Mouse (Mus musculus): ENCODE measurements around the gene Stc2. TPM values are rescaled to one million over a fixed set of nuclear protein-coding genes. Genes with fewer than 3 reads are reported as not detected.

The Stc2 gene
- total and polyA plus RNA-seq, 2 experiments: 0.05 to 0.18 TPM

DNA sequence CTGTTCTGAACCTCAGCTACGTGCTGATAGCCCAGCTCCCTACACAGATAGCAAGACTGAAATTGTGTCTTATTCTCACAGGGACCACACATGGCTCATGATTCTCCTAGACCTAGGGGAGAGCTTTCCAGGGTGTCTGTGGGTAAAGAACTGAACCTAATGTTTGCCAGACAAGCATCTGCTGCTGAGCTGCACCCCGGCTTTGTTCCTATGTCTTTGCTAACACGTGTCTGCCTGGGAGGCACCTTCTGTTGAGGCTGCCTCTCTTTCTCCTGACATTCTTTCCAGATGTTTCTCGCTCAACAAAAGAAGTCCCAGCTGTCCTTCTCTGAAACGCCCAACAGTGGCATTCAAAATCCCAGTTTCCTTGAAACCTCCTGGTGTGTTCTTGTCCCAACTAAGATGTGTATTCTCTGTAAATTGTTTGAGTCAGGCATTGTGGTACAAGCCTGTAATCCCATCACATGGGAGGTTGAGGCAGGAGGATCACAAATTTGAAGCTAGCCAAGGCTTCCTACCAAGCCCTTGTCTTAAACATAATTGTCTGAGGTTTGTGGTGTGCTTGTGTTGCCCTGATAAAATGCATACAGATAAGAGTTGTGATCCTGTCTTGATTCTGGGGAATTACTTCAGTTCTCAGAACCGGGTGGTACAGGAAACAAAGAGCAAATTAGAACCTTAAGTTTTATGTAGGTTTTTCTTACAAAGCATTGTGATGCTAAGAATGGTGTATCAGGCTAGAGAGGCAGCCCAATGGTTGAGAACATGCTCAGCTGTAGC, 27.0 kb upstream of the Stc2 start:
- no peak for DNase-seq (ENCODE audit: extremely low read depth, low read depth, low spot score)
- TF ChIP-seq POLR2A (IDR thresholded peaks at IDR 0.05; ENCODE audit: extremely low read depth, insufficient read depth, low read length) (no peak), CTCF (IDR thresholded peaks at IDR 0.05; ENCODE audit: low read depth, low read length) (no peak)
- Histone ChIP-seq H3K27me3 (ENCODE audit: control insufficient read depth, insufficient read depth, low read length) (no peaks in the 10 kb centered on the region), H3K4me3 (ENCODE audit: insufficient read depth, low read depth, low read length) (no peak overlapping the region), H3K79me2 (ENCODE audit: control insufficient read depth, insufficient read depth, low read length) (no peaks in the 10 kb centered on the region), H3K4me1 (ENCODE audit: control insufficient read depth, insufficient read depth, low read length) (no peaks in the 10 kb centered on the region), H3K36me3 (ENCODE audit: control insufficient read depth, insufficient read depth, low read length) (no peaks in the 10 kb centered on the region), H3K27ac (replicated peaks; ENCODE audit: insufficient read depth, low read depth, low read length) (no peak overlapping the region), H3K9ac (ENCODE audit: low read depth, low read length) (no peak overlapping the region)
- WGBS: 74% methylated on average over 6 of the region's 6 CpGs

DNA sequence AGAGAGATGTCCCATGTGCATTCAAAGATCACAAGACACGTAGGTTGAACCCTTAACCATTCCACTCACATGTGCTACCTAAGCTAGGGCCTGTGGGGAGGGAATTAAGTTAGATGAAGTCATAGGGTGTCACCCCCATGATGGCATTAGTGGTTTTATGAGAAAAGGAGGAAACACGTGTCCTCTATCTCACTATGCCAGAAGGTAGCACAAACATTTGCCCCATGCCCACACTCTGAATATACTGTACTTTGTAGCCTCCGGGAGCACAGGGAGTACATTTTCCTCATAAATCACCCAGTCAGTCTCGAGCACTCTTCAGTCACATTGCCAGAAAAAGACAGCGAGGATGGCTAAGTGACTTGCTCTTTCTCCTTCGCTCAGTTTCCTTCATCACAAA, 24.2 kb upstream of the Stc2 start:
- 78% methylated on average over 6 of the region's 6 CpGs for WGBS
- Histone ChIP-seq H3K4me3 (ENCODE audit: insufficient read depth, low read depth, low read length) (no peak overlapping the region), H3K79me2 (ENCODE audit: control insufficient read depth, insufficient read depth, low read length) (no peaks in the 10 kb centered on the region), H3K36me3 (ENCODE audit: control insufficient read depth, insufficient read depth, low read length) (no peaks in the 10 kb centered on the region), H3K27ac (replicated peaks; ENCODE audit: insufficient read depth, low read depth, low read length) (no peak overlapping the region), H3K9ac (ENCODE audit: low read depth, low read length) (no peak overlapping the region), H3K27me3 (ENCODE audit: control insufficient read depth, insufficient read depth, low read length) (no peaks in the 10 kb centered on the region), H3K4me1 (ENCODE audit: control insufficient read depth, insufficient read depth, low read length) (no peaks in the 10 kb centered on the region)
- no peak for DNase-seq (ENCODE audit: extremely low read depth, low read depth, low spot score)
- no peak for TF ChIP-seq POLR2A (IDR thresholded peaks at IDR 0.05; ENCODE audit: extremely low read depth, insufficient read depth, low read length)
- no peak for TF ChIP-seq CTCF (IDR thresholded peaks at IDR 0.05; ENCODE audit: low read depth, low read length)

DNA sequence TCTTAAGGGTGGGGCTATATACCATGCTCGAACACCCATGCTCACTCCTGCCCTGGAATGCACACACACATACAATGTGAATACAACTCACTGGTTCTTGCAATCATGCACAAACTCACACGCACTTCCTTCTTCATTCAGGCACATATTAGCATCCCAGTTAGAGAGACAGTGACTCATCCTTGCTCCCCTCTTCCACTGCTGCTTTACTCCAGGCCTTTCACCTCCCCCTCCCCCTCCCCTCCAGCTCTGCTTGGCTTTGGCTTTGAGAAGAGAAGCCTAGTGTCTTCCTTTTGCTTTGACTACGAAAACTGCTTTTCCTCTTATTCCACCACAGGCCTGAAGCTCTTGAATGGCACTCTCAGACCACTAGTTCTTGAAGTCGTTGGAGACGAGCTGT, 22.5 kb upstream of the Stc2 start:
- Histone ChIP-seq H3K9ac (ENCODE audit: low read depth, low read length) (no peak overlapping the region), H3K27me3 (ENCODE audit: control insufficient read depth, insufficient read depth, low read length) (no peaks in the 10 kb centered on the region), H3K36me3 (ENCODE audit: control insufficient read depth, insufficient read depth, low read length) (no peaks in the 10 kb centered on the region), H3K4me3 (ENCODE audit: insufficient read depth, low read depth, low read length) (no peak overlapping the region), H3K79me2 (ENCODE audit: control insufficient read depth, insufficient read depth, low read length) (no peaks in the 10 kb centered on the region), H3K4me1 (ENCODE audit: control insufficient read depth, insufficient read depth, low read length) (no peaks in the 10 kb centered on the region), H3K27ac (replicated peaks; ENCODE audit: insufficient read depth, low read depth, low read length) (no peak overlapping the region)
- no peak for DNase-seq (ENCODE audit: extremely low read depth, low read depth, low spot score)
- TF ChIP-seq CTCF (IDR thresholded peaks at IDR 0.05; ENCODE audit: low read depth, low read length) (no peak), POLR2A (IDR thresholded peaks at IDR 0.05; ENCODE audit: extremely low read depth, insufficient read depth, low read length) (no peak)
- WGBS: 74% methylated on average over 5 of the region's 5 CpGs

DNA sequence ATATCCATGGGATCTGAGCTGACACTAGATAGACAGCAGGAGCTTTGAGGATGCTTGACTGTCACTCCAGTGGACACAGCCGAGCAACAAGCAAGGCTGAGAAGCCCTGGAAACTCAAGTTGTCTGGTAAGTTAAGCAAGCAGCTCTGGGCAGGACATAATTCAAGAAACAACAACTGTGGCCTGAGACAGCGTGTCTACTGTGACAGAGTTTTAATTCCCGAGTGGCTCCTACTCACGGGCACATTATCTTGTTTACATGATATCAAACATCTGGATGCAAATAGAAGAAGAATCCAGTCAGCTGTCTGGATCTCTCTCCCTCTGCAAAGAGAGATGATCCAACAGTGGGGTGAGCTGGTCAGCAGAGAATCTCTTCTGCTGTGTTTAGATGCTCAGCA, 19.0 kb upstream of the Stc2 start:
- Histone ChIP-seq H3K36me3 (ENCODE audit: control insufficient read depth, insufficient read depth, low read length) (no peaks in the 10 kb centered on the region), H3K4me1 (ENCODE audit: control insufficient read depth, insufficient read depth, low read length) (no peaks in the 10 kb centered on the region), H3K9ac (ENCODE audit: low read depth, low read length) (no peak overlapping the region), H3K27ac (replicated peaks; ENCODE audit: insufficient read depth, low read depth, low read length) (no peak overlapping the region), H3K4me3 (ENCODE audit: insufficient read depth, low read depth, low read length) (no peak overlapping the region), H3K27me3 (ENCODE audit: control insufficient read depth, insufficient read depth, low read length) (no peaks in the 10 kb centered on the region), H3K79me2 (ENCODE audit: control insufficient read depth, insufficient read depth, low read length) (no peaks in the 10 kb centered on the region)
- TF ChIP-seq POLR2A (IDR thresholded peaks at IDR 0.05; ENCODE audit: extremely low read depth, insufficient read depth, low read length) (no peak), CTCF (IDR thresholded peaks at IDR 0.05; ENCODE audit: low read depth, low read length) (no peak)
- DNase-seq (ENCODE audit: extremely low read depth, low read depth, low spot score): no peak
- 47% methylated on average over 4 of the region's 4 CpGs for WGBS

DNA sequence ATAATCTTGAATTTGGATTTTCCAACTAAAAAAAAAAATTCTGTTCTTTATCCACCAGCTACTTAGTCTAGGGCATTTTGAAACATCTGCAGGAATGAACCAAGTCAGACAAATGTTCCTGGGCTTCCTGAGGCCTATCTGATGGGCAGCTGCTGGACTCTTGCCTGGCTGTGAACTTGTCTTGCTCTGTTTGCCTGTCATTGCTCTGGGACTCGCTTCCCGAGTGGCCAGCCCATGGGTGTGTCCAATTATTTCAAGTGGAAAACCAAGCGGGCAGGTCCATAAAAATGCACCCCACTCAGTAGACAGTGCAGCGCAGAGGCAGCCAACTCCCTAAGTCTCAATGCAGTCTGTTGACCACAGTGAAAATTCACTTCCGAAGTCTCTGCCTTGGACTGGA, 17.7 kb upstream of the Stc2 start:
- Histone ChIP-seq H3K27me3 (ENCODE audit: control insufficient read depth, insufficient read depth, low read length) (no peaks in the 10 kb centered on the region), H3K4me1 (ENCODE audit: control insufficient read depth, insufficient read depth, low read length) (no peaks in the 10 kb centered on the region), H3K4me3 (ENCODE audit: insufficient read depth, low read depth, low read length) (no peak overlapping the region), H3K36me3 (ENCODE audit: control insufficient read depth, insufficient read depth, low read length) (no peaks in the 10 kb centered on the region), H3K79me2 (ENCODE audit: control insufficient read depth, insufficient read depth, low read length) (no peaks in the 10 kb centered on the region), H3K27ac (replicated peaks; ENCODE audit: insufficient read depth, low read depth, low read length) (no peak overlapping the region), H3K9ac (ENCODE audit: low read depth, low read length) (no peak overlapping the region)
- no peak for DNase-seq (ENCODE audit: extremely low read depth, low read depth, low spot score)
- TF ChIP-seq CTCF (IDR thresholded peaks at IDR 0.05; ENCODE audit: low read depth, low read length): no peak
- no peak for TF ChIP-seq POLR2A (IDR thresholded peaks at IDR 0.05; ENCODE audit: extremely low read depth, insufficient read depth, low read length)
- WGBS: 84% methylated on average over 5 of the region's 5 CpGs

DNA sequence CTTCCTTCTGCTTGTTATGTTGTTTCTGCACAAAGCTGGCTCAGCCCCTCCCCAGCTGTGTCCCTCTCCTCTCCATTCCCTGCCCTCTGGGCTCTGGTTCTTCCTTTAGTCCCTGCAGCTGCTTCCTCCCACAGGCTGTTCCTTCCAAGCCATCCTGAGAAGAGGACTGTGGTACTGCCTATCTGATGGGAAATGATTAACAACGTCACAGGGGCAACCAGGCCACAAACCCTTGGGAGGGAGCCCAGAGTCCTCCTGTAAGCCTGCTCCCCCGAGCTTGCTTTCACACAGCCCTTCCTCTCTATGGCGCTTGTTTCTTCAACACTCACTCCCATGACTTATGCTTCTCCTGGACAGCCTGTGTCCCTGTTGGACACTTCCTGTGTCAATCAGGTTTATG, 16.7 kb upstream of the Stc2 start:
- Histone ChIP-seq H3K27ac (replicated peaks; ENCODE audit: insufficient read depth, low read depth, low read length) (no peak overlapping the region), H3K79me2 (ENCODE audit: control insufficient read depth, insufficient read depth, low read length) (no peaks in the 10 kb centered on the region), H3K9ac (ENCODE audit: low read depth, low read length) (no peak overlapping the region), H3K4me3 (ENCODE audit: insufficient read depth, low read depth, low read length) (no peak overlapping the region), H3K36me3 (ENCODE audit: control insufficient read depth, insufficient read depth, low read length) (no peaks in the 10 kb centered on the region), H3K4me1 (ENCODE audit: control insufficient read depth, insufficient read depth, low read length) (no peaks in the 10 kb centered on the region), H3K27me3 (ENCODE audit: control insufficient read depth, insufficient read depth, low read length) (no peaks in the 10 kb centered on the region)
- WGBS: 38% methylated on average over 3 of the region's 3 CpGs
- no peak for TF ChIP-seq POLR2A (IDR thresholded peaks at IDR 0.05; ENCODE audit: extremely low read depth, insufficient read depth, low read length)
- no peak for DNase-seq (ENCODE audit: extremely low read depth, low read depth, low spot score)

All from liver, adult 2 months (tissue).